Mouse (Mus musculus) intestine, postnatal 0 days (tissue): ENCODE measurements around the gene Il12rb1. TPM values are rescaled to one million over a fixed set of nuclear protein-coding genes. Genes with fewer than 3 reads are reported as not detected.
A peak's percentile ranks its signal among the peaks of the same experiment; 100 is the strongest.

Source experiments
- ATAC-seq: fragments of 200-750 bp; cut with Nextera tagmentation; 2 replicates; pipeline ENCODE4 v1.8.0; 2017; ENCODE audit warnings: mild to moderate bottlenecking, moderate TSS enrichment, moderate library complexity
- H3K27ac ChIP-seq: fragments of 300-500 bp; sonication (generic); 2 replicates; pipeline ENCODE4 v1.5.1; 2014; ENCODE audit warnings: mild to moderate bottlenecking, low read depth, low read length, moderate library complexity
- H3K27me3 ChIP-seq: fragments of 300-500 bp; sonication (generic); replicated peaks from 2 replicates; pipeline ENCODE4 v1.6.1; 2014; ENCODE audit warnings: low read length, mixed read lengths; ENCODE audit not compliant: control insufficient read depth, insufficient read depth
- H3K36me3 ChIP-seq: fragments of 300-500 bp; sonication (generic); 2 replicates; pipeline ENCODE4 v1.6.1; 2014; ENCODE audit warnings: mild to moderate bottlenecking, moderate library complexity; ENCODE audit not compliant: control insufficient read depth, insufficient read depth
- H3K4me1 ChIP-seq: fragments of 300-500 bp; sonication (generic); replicated peaks from 2 replicates; pipeline ENCODE4 v1.6.1; 2014; ENCODE audit warnings: antibody characterized with exemption, low read length, mixed read lengths; ENCODE audit not compliant: control insufficient read depth, insufficient read depth
- H3K4me2 ChIP-seq: fragments of 300-500 bp; sonication (generic); replicated peaks from 2 replicates; pipeline ENCODE4 v1.6.1; 2014; ENCODE audit warnings: low read depth, mild to moderate bottlenecking, moderate library complexity
- H3K4me3 ChIP-seq: fragments of 300-500 bp; sonication (generic); 2 replicates; pipeline ENCODE4 v1.5.1; 2014; ENCODE audit warnings: low read depth, low read length
- H3K9ac ChIP-seq: fragments of 300-500 bp; sonication (generic); 2 replicates; pipeline ENCODE4 v1.6.1; 2014; ENCODE audit warnings: mild to moderate bottlenecking, low read depth, low read length
- H3K9me3 ChIP-seq: fragments of 300-500 bp; sonication (generic); 2 replicates; pipeline ENCODE4 v1.6.1; 2016; ENCODE audit warnings: mixed run types; ENCODE audit not compliant: control insufficient read depth
- CTCF ChIP-seq: sonication (generic); IDR thresholded peaks from 2 replicates; pipeline ENCODE4 v1.5.1; 2016; ENCODE audit warnings: low read depth, mild to moderate bottlenecking, control low read depth, antibody characterized with exemption, moderate library complexity
- WGBS: fragments of 180-500 bp; shearing (Covaris S2); extraction: QIAGEN DNeasy Blood & Tissue Kit; methylation state at CpG from one replicate; pipeline ENCODE4 v1.1.7; 2014; 5-methylcytosine and 5-hydroxymethylcytosine counted together
- polyA plus RNA-seq: library from polyadenylated mRNA; unstranded; fragments of >200 nt; fragmentation: Nextera tagmentation; extraction: Ambion mirVana; gene quantifications from 2 replicates; pipeline ENCODE4 v1.2.1, GENCODE M21; 2015

Gene Il12rb1
- polyA plus RNA-seq, 1 experiment from 2014 or later = 0.29 TPM

DNA sequence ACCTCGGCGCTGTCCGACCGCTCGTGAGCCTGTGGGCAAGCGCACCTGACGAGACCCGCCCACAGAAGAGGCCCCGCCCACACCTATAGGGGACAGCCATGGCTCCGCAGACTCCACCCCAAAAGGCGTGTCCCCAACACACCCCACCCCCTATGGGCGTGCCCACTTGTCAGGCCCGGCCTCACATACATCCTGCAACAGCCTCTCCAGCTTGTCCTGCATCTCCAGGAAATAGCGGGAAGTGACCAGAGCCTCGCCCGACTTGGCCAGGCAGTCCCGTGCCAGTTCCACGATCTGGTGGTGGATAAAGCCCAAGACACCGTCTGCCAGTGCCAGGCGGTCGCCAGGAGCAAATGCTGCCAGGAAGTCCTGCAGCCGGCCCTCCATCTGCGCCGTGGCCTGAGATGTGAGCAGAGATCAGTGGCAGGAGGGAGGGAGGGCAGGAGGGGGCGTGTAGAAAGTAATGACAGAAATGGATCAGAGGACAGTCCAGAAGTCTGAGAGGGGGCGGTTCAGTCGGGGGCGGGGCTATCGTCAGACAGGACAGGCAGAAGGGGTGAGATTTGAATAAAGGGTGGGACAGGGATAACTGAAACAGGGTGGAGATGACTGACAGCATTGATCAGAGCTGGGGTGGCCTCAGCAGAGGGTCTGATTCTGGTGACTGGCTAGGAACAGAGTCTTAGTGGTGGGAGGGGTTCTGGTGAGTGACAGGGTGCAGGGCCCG is 20.1 kb upstream of the Il12rb1 start:
- Histone ChIP-seq H3K27me3 (no peaks in the 10 kb centered on the region), H3K9ac (no peak overlapping the region), H3K27ac (no peak overlapping the region), H3K36me3 (peaks cover 57% of the 10 kb centered on the region), H3K9me3 (no peaks in the 10 kb centered on the region), H3K4me1 (peaks cover 10% of the 10 kb centered on the region; the same call in 1 of the 2 replicates), H3K4me3 (no peak overlapping the region), H3K4me2 (peak overlapping the region; percentile 33)
- 32% methylated on average over 30 of the region's 30 CpGs for WGBS
- no peak for TF ChIP-seq CTCF
- ATAC-seq = peak; percentile 46

DNA sequence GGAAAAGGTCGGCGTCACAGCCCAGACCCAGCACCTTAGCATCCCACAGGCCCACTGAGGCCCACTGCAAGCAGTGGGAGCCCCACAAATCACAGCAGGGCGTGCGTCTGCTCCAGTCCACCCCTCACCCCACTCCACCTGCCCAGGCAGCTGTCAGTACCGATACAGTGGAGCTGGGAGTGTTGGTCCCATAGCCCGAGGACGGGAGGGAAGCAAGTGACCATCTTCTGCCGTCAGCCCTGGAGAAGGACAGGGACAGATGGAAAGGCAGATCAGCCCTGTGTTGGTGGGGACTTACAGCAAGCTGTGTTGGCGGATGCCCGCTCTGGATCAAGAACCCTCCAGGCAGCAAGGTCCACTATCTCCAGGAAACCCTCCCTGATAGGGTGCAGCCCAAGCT is 19.2 kb upstream of the Il12rb1 start:
- Histone ChIP-seq H3K9me3 (no peaks in the 10 kb centered on the region), H3K4me3 (no peak overlapping the region), H3K4me1 (peaks cover 10% of the 10 kb centered on the region; the same call in 1 of the 2 replicates), H3K27me3 (no peaks in the 10 kb centered on the region), H3K36me3 (peaks cover 48% of the 10 kb centered on the region), H3K9ac (no peak overlapping the region), H3K4me2 (no peak overlapping the region), H3K27ac (no peak overlapping the region)
- 90% methylated on average over 10 of the region's 10 CpGs for WGBS
- no peak for TF ChIP-seq CTCF
- no peak for ATAC-seq

DNA sequence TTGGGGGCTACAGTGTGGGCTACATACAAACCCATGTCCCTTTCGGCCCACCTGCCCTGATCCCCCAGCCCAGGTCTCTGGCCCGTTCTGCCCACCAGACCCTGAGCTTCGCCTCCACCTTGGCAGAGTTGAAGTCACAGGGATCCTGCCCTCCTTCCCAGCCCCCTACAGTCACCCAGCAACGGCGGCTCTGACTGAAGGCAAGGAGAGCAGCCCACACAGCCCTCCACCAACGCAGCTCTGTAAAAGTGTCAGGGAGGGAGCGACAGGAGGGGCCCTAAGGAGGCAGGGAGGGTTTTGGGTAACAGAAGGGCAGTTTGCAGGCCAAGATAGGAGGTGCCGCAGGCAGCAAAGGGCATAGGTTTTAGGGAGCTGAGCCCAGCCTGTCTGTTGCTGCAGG is 17.4 kb upstream of the Il12rb1 start:
- no peak overlapping the region; the same call in 1 of the 2 replicates for H3K4me3 ChIP-seq
- H3K27me3 ChIP-seq = no peaks in the 10 kb centered on the region
- peak overlapping the region; percentile 67 for H3K4me2 ChIP-seq
- no peak for TF ChIP-seq CTCF
- H3K9ac ChIP-seq = peak overlapping the region; percentile 58; the same call in 1 of the 2 replicates
- peaks cover 10% of the 10 kb centered on the region; the same call in 1 of the 2 replicates for H3K4me1 ChIP-seq
- no peak overlapping the region for H3K27ac ChIP-seq
- no peaks in the 10 kb centered on the region for H3K9me3 ChIP-seq
- ATAC-seq = no peak
- 46% methylated on average over 8 of the region's 8 CpGs for WGBS
- H3K36me3 ChIP-seq = peaks cover 31% of the 10 kb centered on the region

DNA sequence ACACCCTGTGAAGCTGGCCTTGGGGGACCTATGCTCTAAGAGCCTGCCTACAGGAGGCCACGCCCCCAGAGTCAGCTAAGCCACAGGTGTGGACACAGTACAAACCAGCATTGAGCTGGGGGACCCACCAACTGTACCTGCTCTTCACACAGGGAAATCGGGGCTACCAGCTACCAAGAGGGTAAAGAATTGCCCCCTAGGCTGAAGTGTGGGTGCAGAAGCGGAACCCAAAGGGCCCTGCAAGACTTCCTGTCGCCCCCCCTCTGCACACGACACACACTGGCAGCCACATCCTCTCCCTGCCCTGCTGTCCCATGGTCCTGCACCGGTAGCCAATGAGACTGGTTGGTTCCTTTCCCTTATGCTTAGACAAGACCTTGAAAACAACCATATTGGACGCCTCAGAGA is 17.0 kb upstream of the Il12rb1 start:
- peak overlapping the region; percentile 58; the same call in 1 of the 2 replicates for H3K9ac ChIP-seq
- H3K27ac ChIP-seq = no peak overlapping the region
- no peaks in the 10 kb centered on the region for H3K27me3 ChIP-seq
- no peak for ATAC-seq
- H3K4me1 ChIP-seq = peaks cover 11% of the 10 kb centered on the region
- H3K9me3 ChIP-seq = no peaks in the 10 kb centered on the region
- 37% methylated on average over 7 of the region's 7 CpGs for WGBS
- H3K4me2 ChIP-seq = peak overlapping the region; percentile 67
- peaks cover 26% of the 10 kb centered on the region for H3K36me3 ChIP-seq
- peak overlapping the region; percentile 45 for H3K4me3 ChIP-seq
- TF ChIP-seq CTCF = no peak

DNA sequence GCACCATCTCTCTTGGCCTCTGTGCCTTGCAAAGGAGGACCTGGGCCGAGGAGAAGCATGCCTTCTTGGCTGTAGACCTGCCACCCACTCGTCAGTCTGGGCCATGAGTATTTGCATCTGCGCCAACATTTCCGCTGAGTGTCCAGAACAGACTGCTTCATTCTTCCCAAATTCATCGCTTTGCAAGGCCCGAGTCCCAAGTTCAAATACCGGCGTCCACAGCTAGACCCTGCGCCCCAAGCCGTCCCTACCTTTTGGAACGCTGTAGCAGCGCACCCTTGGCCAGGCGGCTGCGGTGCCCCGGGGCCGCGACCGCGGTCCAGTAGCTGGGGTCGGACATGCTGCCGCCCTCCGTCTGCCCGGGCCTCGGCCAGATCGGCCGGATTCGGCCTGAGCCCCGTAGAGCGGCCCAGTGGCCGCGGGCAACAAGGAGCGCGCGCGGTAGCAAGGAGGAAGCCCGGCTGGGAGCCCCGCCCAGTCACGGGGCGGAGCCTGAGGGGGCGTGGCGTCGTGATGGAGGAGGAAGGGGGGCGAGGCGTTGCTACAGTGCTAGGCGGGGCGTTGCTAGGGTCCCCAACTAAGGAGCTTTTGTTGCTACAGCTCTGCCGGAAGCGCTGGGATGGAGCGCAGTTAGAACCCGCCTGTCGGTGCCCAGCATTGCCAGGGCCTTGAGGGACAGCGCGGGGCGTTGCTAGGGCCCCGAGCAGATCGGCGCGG is 16.1 kb upstream of the Il12rb1 start:
- WGBS = 2% methylated on average over 58 of the region's 58 CpGs
- Histone ChIP-seq H3K4me1 (peaks cover 14% of the 10 kb centered on the region), H3K4me2 (peak overlapping the region; percentile 67), H3K9ac (peak overlapping the region; percentile 58), H3K36me3 (peaks cover 20% of the 10 kb centered on the region), H3K4me3 (peak overlapping the region; percentile 45), H3K9me3 (no peaks in the 10 kb centered on the region), H3K27ac (peak overlapping the region; percentile 3; the same call in 1 of the 2 replicates), H3K27me3 (no peaks in the 10 kb centered on the region)
- peak; percentile 62 for ATAC-seq
- TF ChIP-seq CTCF = no peak

DNA sequence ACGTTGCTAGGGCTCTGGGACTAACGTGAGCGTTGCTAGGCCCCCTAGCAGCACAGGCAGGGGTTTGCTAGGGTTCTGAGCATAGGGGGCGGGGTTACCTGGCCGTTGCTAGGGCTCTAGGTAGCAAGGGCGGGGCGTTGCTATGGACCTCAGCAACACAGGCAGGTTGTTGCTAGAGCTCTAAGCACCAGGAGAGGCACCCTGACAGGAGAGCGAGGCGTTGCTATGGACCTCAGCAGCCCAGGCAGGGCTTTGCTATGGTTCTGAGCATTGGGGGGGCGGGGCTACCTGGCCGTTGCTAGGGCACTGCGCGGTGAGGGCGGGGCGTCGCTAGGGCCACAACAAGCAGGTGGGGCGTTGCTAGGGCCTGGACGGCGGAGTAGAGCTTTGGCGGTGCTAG is 15.5 kb upstream of the Il12rb1 start:
- Histone ChIP-seq H3K4me2 (peak overlapping the region; percentile 67), H3K9me3 (no peaks in the 10 kb centered on the region), H3K27me3 (no peaks in the 10 kb centered on the region), H3K9ac (no peak overlapping the region), H3K4me3 (peak overlapping the region; percentile 45), H3K4me1 (peaks cover 14% of the 10 kb centered on the region), H3K36me3 (peaks cover 16% of the 10 kb centered on the region; the same call in 1 of the 2 replicates), H3K27ac (peak overlapping the region; percentile 3; the same call in 1 of the 2 replicates)
- 1% methylated on average over 20 of the region's 20 CpGs for WGBS
- TF ChIP-seq CTCF = 0 out of 2 replicates have a peak, but pooled peaks have one; percentile 8
- peak; percentile 52 for ATAC-seq
